Mouse (Mus musculus) cortical plate, adult 2 months (tissue): ENCODE measurements around the gene Sys1. TPM values are rescaled to one million over a fixed set of nuclear protein-coding genes. Genes with fewer than 3 reads are reported as not detected.
A peak's percentile ranks its signal among the peaks of the same experiment; 100 is the strongest.

Experiments used
- H3K27ac ChIP-seq: fragments of 200-500 bp; 2 replicates; pipeline ENCODE4 v1.5.1; 2012; ENCODE audit warnings: low read length, control low read depth, inconsistent platforms; ENCODE audit not compliant: insufficient read depth
- H3K4me1 ChIP-seq: fragments of 200-500 bp; 2 replicates; pipeline ENCODE4 v1.6.1; 2011; ENCODE audit warnings: low read length; ENCODE audit not compliant: control insufficient read depth, insufficient read depth
- H3K4me3 ChIP-seq: fragments of 200-500 bp; 2 replicates; pipeline ENCODE4 v1.5.1; 2011; ENCODE audit warnings: mild to moderate bottlenecking, low read length, control low read depth; ENCODE audit not compliant: insufficient read depth
- CTCF ChIP-seq: fragments of 200-500 bp; IDR thresholded peaks from 2 replicates; pipeline ENCODE4 v1.5.1; 2011; ENCODE audit warnings: mild to moderate bottlenecking, control low read depth, low read length; ENCODE audit not compliant: insufficient read depth; ENCODE audit errors: extremely low read depth
- POLR2A ChIP-seq: fragments of 200-500 bp; IDR thresholded peaks from 2 replicates; pipeline ENCODE4 v1.6.1; 2011; ENCODE audit warnings: mild to moderate bottlenecking, low read length, control low read depth; ENCODE audit not compliant: insufficient read depth; ENCODE audit errors: extremely low read depth
- polyA plus RNA-seq: library from polyadenylated mRNA; depleted of rRNA; stranded (reverse); fragments of >200 nt; gene quantifications from 2 replicates; pipeline ENCODE4 v1.2.3, GENCODE M21; 2012

The Sys1 gene
- polyA plus RNA-seq, 1 experiment: 64.5 TPM

- no peak overlapping the region for H3K27ac ChIP-seq
- TF ChIP-seq CTCF (no peak), POLR2A (no peak)
- peak overlapping the region; percentile 30; the same call in 1 of the 2 replicates for H3K4me3 ChIP-seq
- H3K4me1 ChIP-seq: no peaks in the 10 kb centered on the region
Measured at GRCm38 (mm10) chr2:164440314-164440713, 16.4 kb upstream of the Sys1 start.

GRCm38 (mm10) chr2:164441155-164441554 is 15.6 kb upstream of the Sys1 start:
- peak overlapping the region; percentile 42; the same call in 1 of the 2 replicates for H3K27ac ChIP-seq
- H3K4me1 ChIP-seq: no peaks in the 10 kb centered on the region
- peak overlapping the region; percentile 30 for H3K4me3 ChIP-seq
- TF ChIP-seq POLR2A (no peak), CTCF (no peak)

- Histone ChIP-seq H3K27ac (no peak overlapping the region), H3K4me3 (peak overlapping the region; percentile 30), H3K4me1 (no peaks in the 10 kb centered on the region)
- TF ChIP-seq CTCF (no peak), POLR2A (no peak)
Measured at GRCm38 (mm10) chr2:164441731-164442130, 15.0 kb upstream of the Sys1 start.

GRCm38 (mm10) chr2:164442315-164443050 is 14.3 kb upstream of the Sys1 start:
- no peak for TF ChIP-seq POLR2A
- TF ChIP-seq CTCF: no peak
- Histone ChIP-seq H3K4me3 (peak overlapping the region; percentile 30), H3K4me1 (no peaks in the 10 kb centered on the region), H3K27ac (peak overlapping the region; percentile 43; the same call in 1 of the 2 replicates)

DNA sequence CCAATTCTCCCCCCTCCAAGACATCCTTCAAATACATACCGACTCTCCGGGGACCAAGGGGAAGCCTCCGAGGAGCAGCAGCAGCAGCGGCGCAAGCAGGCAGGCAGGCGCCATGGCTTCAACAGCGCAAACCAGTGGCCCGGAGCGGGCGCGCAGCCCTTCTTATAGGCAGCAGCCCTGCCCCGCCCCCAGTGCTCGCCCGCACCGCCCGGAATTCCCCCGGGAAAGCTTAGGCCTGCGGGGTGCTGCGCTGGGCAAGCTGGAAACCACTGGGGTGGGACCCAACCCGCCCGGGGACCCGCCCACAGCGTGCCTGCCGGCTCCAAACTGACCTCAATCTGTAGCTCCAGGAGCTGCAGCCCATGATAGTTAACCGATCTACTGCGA is 13.7 kb upstream of the Sys1 start:
- Histone ChIP-seq H3K4me3 (peak overlapping the region; percentile 30), H3K27ac (peak overlapping the region; percentile 43; the same call in 1 of the 2 replicates), H3K4me1 (no peaks in the 10 kb centered on the region)
- TF ChIP-seq CTCF (no peak), POLR2A (peak; percentile 58; the same call in 1 of the 2 replicates)

GRCm38 (mm10) chr2:164443460-164444000 is 13.2 kb upstream of the Sys1 start, which contains the start of gene Sdc4:
Sdc4 (minus strand) TSS chr2:164443887.
- Histone ChIP-seq H3K4me1 (no peaks in the 10 kb centered on the region), H3K27ac (peak within 1 kb of the TSS; percentile 43; the same call in 1 of the 2 replicates), H3K4me3 (peak within 1 kb of the TSS; percentile 30)
- TF ChIP-seq CTCF: no peak
- TF ChIP-seq POLR2A: no peak

GRCm38 (mm10) chr2:164444701-164445100 is 12.1 kb upstream of the Sys1 start:
- H3K4me3 ChIP-seq: no peak overlapping the region
- H3K27ac ChIP-seq: no peak overlapping the region
- no peaks in the 10 kb centered on the region for H3K4me1 ChIP-seq
- TF ChIP-seq POLR2A (no peak), CTCF (no peak)

DNA sequence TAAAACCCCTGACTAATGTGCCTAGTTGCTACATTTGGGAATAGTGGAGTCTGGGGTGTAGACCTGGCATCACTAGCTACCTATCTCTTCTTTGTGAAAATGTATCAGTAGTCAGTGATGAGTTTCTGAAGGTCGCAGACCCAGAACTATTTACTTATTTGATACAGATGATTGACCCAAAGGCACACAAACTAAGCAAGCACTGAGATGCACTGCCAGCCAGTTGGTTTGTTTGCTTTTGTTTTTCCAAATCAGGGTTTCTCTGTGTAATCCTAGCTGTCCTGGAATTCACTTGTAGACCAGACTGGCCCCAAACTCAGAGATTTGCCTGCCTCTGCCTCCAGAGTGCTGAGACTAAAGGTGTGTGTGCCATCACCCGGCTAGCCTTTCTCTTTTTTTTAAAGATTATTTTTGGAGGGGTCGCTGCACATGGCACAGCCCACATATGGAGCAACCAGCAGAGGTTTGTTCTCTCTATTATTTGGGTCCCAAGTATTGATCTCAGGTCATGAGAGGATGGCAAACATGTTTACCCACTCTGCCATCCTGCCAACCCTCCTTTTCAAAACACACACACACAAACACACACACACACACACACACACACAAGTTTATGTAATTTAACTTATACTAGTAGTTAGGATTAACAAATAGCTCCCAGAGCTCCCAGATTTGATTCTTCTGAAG is 11.2 kb upstream of the Sys1 start:
- no peak for TF ChIP-seq CTCF
- TF ChIP-seq POLR2A: no peak
- Histone ChIP-seq H3K4me3 (no peak overlapping the region), H3K27ac (no peak overlapping the region), H3K4me1 (no peaks in the 10 kb centered on the region)

GRCm38 (mm10) chr2:164446086-164446469 is 10.7 kb upstream of the Sys1 start:
- no peaks in the 10 kb centered on the region for H3K4me1 ChIP-seq
- TF ChIP-seq POLR2A: no peak
- TF ChIP-seq CTCF: no peak
- H3K27ac ChIP-seq: no peak overlapping the region
- no peak overlapping the region for H3K4me3 ChIP-seq

DNA sequence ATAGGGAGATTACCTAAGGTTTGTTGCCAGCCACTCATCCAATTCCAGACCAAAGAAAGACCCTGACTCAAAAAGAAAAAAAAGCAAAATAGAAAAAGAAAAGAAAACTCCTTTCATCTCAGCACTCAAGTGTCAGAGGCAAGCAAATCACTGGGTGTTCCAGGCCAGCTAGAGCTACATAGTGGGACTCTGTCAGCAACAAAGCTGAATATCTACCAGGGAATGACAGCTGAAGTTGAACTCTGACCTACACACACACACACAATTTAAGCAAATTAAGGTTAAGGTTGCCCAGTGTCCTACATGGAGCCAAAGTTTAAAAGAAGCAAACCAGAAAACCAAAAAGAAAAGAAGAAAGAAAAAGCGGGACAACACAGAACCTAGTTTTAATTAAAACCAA is 8.6 kb upstream of the Sys1 start:
- Histone ChIP-seq H3K27ac (no peak overlapping the region), H3K4me3 (no peak overlapping the region), H3K4me1 (no peaks in the 10 kb centered on the region)
- TF ChIP-seq POLR2A: no peak
- TF ChIP-seq CTCF: no peak
